Mouse (Mus musculus) adrenal gland, postnatal 14 days (tissue): ENCODE data around the gene Aspa. TPM values are rescaled to one million over a fixed set of nuclear protein-coding genes. Genes with fewer than 3 reads are reported as not detected.
"Not testable (repeated sequence)": the region's sequence is repeated elsewhere in the genome, so short reads cannot be mapped to it uniquely, and the experiment has no call there.

Experiments
- DNase-seq: peaks from one replicate; pipeline ENCODE4 v3.0.0; 2021; ENCODE audit warnings: mixed read lengths
- long read RNA-seq, 2 experiments: library from polyadenylated mRNA; stranded (forward); transcript quantifications; one replicate each; pipeline ENCODE4 v2.0.0; 2021
- total RNA-seq: library from RNA; stranded (reverse); gene quantifications from 2 replicates; pipeline ENCODE4 v1.2.3, GENCODE M21; 2021

Aspa gene
- 27.6 and 38.0 TPM in 2 replicates for total RNA-seq
- long read RNA-seq, experiment 1, transcript Aspa-201 (6 exons, 1,530 nt) = major isoform, 11 of 14 reads
- long read RNA-seq, experiment 1, partial matches to known transcripts = 1 of 14 reads
- long read RNA-seq, experiment 1, other reads (novel, unspliced or antisense) = 2 of 14 reads
- long read RNA-seq, experiment 2, transcript Aspa-201 (6 exons, 1,530 nt) = major isoform, 15 of 21 reads
- long read RNA-seq, experiment 2, partial matches to known transcripts = 1 of 21 reads
- long read RNA-seq, experiment 2, other reads (novel, unspliced or antisense) = 5 of 21 reads

GRCm38 (mm10) chr11:73329442-73329841, at the start of gene Aspa, which contains the start of the genes Gm49340 and Spata22:
Gene Aspa (minus strand): TSS chr11:73329596.
Gene Gm49340 (plus strand): TSS chr11:73329741.
Gene Spata22 (plus strand): TSS chr11:73329741.
- DNase-seq = no peak

- DNase-seq = no peak
Observed at GRCm38 (mm10) chr11:73370946-73371345, 41.5 kb upstream of the Aspa start, which contains the start of gene Olfr376. Gene Olfr376 (plus strand): TSS chr11:73371246.

GRCm38 (mm10) chr11:73350483-73350882, 21.1 kb upstream of the Aspa start, which contains the start of gene Olfr20:
Gene Olfr20 (plus strand): TSS chr11:73350783.
- no peak for DNase-seq

- DNase-seq = no peak
Observed at GRCm38 (mm10) chr11:73336919-73337318, 7.5 kb upstream of the Aspa start.

GRCm38 (mm10) chr11:73333357-73333756, 4.0 kb upstream of the Aspa start:
- DNase-seq = no peak

GRCm38 (mm10) chr11:73327361-73327760, 2.0 kb downstream of the Aspa start:
- no peak for DNase-seq

- peak; percentile 18 for DNase-seq
Observed at GRCm38 (mm10) chr11:73326485-73326886, 2.9 kb downstream of the Aspa start.

- peak; percentile 6 for DNase-seq
Observed at GRCm38 (mm10) chr11:73323906-73324830, 5.2 kb downstream of the Aspa start.

GRCm38 (mm10) chr11:73321064-73321463, 8.3 kb downstream of the Aspa start:
- DNase-seq = not testable (repeated sequence)

GRCm38 (mm10) chr11:73318581-73318980, 10.8 kb downstream of the Aspa start:
- DNase-seq = not testable (repeated sequence)

- no peak for DNase-seq
Observed at GRCm38 (mm10) chr11:73315961-73316360, 13.4 kb downstream of the Aspa start.

- no peak for DNase-seq
Observed at GRCm38 (mm10) chr11:73303123-73303522, 26.3 kb downstream of the Aspa start.

- no peak for DNase-seq
Observed at GRCm38 (mm10) chr11:73289621-73290020, 39.8 kb downstream of the Aspa start.

- no peak for DNase-seq
Observed at GRCm38 (mm10) chr11:73284351-73284750, 45.0 kb downstream of the Aspa start.

- DNase-seq = no peak
Observed at GRCm38 (mm10) chr11:73283926-73284325, 45.5 kb downstream of the Aspa start.

- DNase-seq = no peak
Observed at GRCm38 (mm10) chr11:73283369-73283768, 46.0 kb downstream of the Aspa start.

GRCm38 (mm10) chr11:73281528-73282027, 47.8 kb downstream of the Aspa start:
- peak; percentile 70 for DNase-seq

GRCm38 (mm10) chr11:73280710-73281109, 48.7 kb downstream of the Aspa start:
- DNase-seq = no peak

GRCm38 (mm10) chr11:73274821-73275220, 54.6 kb downstream of the Aspa start:
- DNase-seq = no peak

GRCm38 (mm10) chr11:73267267-73267666, 62.1 kb downstream of the Aspa start, which contains the start of gene Trpv3:
Gene Trpv3 (plus strand): TSS chr11:73267388.
- DNase-seq = no peak

- no peak for DNase-seq
Observed at GRCm38 (mm10) chr11:73261385-73261784, 68.0 kb downstream of the Aspa start.

GRCm38 (mm10) chr11:73260457-73260856, 68.9 kb downstream of the Aspa start:
- no peak for DNase-seq

- peak; percentile 20 for DNase-seq
Observed at GRCm38 (mm10) chr11:73258664-73259063, 70.7 kb downstream of the Aspa start.
